Mouse (Mus musculus) ES-Bruce4 (cell line): ENCODE measurements at regions not wholly inside any gene's neighbourhood (a gene's known extent, or its start where the extent isn't known, plus 50 kb on each side); places are given as distances from the start of the nearest gene placed in this dataset.

Experiments
- CTCF ChIP-seq: IDR thresholded peaks from one replicate; pipeline ENCODE4 v1.8.1; 2011; ENCODE audit warnings: low read depth, low read length
- POLR2A ChIP-seq: IDR thresholded peaks from one replicate; pipeline ENCODE4 v1.8.1; 2011; ENCODE audit warnings: low read length; ENCODE audit not compliant: insufficient read depth

GRCm38 (mm10) chr9:116291624-116292023 is 116.5 kb upstream of the Tgfbr2 start:
- TF ChIP-seq POLR2A (no peak), CTCF (no peak)
